Mouse (Mus musculus) right cerebral cortex, postnatal 36 days (tissue): ENCODE data around the gene Akt1s1.

Source experiments
- DNase-seq, 2 experiments: peaks; one replicate each; pipeline ENCODE4 v3.0.0; 2022; ENCODE audit warnings: low spot score in 2 of 2, mixed read lengths in 1 of 2

Gene Akt1s1

GRCm38 (mm10) chr7:44826771-44827170 is 22.0 kb upstream of the Akt1s1 start:
- DNase-seq: no peak

- DNase-seq: no peak
Measured at GRCm38 (mm10) chr7:44828706-44829105, 20.1 kb upstream of the Akt1s1 start.

DNA sequence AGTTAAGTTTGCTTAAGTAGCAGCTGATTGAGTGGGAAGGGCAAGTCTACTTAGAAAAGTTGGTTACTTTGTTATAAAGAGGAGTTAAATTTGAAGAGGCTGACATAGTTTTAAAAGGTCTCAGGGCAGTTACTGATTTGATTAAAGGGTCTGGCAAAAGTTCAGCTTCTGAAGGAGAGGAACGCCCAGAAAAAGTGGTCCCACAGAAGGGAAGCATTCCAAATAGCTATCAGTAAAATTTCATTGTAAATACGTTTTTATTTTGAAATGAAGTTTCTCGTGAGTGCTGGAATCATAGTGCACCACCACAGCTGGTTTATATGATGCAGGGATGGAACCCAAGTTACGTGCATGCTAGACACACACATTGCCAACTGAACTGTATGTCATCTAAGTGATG is 16.0 kb upstream of the Akt1s1 start:
- DNase-seq: no peak

DNA sequence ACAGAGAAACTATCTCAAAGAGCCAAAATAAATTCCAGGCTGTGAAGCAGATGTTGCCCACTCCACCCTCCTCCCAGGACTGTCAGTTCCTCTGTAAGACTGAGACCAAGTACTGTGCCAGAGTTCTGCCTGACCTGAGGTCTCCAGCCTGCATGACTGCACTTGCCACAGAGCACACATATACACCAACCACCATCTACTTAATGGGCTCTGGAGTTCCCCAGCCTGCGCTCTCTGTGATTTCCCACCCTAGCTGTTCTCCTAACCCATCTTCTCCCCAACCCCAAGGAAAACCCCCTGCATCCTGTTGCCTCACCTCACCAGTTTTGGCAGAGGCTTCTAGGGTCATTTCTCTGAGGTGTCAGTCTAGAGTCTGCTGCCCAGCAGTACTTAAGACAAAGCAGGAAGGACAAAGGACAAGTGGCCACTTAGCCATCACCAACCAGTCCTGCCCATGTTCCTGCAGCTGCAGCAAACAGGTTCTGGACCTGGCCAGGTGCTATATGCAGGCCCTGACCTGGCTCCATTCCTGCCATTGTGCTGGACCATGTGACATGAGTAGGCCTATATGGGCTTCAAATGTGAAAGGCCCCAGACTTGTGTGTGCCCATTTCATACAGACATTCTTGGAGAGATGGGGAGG is 13.3 kb upstream of the Akt1s1 start:
- no peak for DNase-seq

- DNase-seq: no peak
Measured at GRCm38 (mm10) chr7:44836016-44836404, 12.8 kb upstream of the Akt1s1 start.

- DNase-seq: no peak
Measured at GRCm38 (mm10) chr7:44836423-44837053, 12.3 kb upstream of the Akt1s1 start.

GRCm38 (mm10) chr7:44838073-44838472 is 10.7 kb upstream of the Akt1s1 start:
- no peak for DNase-seq

GRCm38 (mm10) chr7:44839171-44839490 is 9.7 kb upstream of the Akt1s1 start:
- no peak for DNase-seq

DNA sequence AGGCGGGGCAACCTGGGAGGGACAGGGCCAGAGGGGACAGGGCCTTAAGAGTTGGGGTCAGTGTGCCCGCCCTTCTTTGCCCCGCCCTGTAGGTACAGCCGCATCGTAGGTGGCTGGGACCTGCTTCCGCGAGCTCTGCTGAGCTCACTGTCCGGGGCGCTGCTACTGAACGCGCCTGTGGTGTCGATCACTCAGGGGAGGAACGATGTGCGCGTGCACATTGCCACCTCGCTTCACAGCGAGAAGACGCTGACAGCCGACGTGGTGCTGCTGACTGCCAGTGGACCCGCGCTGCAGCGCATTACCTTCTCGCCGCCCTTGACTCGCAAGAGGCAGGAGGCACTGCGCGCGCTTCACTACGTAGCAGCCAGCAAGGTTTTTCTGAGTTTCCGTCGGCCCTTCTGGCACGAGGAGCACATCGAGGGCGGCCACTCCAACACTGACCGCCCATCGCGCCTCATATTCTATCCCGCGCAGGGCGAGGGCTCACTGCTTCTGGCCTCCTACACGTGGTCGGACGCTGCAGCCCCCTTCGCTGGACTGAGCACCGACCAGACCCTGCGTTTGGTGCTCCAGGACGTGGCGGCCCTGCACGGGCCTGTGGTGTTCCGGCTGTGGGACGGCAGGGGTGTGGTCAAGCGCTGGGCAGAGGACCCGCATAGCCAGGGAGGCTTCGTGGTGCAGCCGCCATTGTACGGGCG is 9.2 kb upstream of the Akt1s1 start:
- DNase-seq: no peak

DNA sequence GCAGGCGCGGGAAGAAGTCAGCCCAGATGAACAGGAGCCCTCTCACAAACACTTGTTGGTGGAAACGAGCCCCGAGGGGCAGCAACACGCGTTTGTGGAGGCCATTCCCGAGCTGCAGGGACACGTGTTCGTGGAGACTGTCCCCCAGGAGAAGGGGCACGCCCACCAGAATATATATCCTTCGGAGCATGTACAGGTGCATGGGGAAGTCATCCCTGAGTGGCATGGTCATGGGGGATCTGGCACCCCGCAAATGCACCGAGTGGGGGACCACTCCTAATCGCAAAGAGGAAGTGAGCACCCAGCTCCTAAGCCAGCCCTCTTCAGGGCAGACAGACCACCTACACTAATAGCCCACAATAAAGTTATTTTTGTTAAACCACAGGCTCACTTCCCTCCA is 8.4 kb upstream of the Akt1s1 start:
- no peak for DNase-seq

- no peak for DNase-seq
Measured at GRCm38 (mm10) chr7:44841825-44842463, 6.8 kb upstream of the Akt1s1 start.

GRCm38 (mm10) chr7:44845006-44845405 is 3.8 kb upstream of the Akt1s1 start:
- DNase-seq: no peak

- DNase-seq: no peak
Measured at GRCm38 (mm10) chr7:44846804-44847203, 2.0 kb upstream of the Akt1s1 start.

- DNase-seq: no peak
Measured at GRCm38 (mm10) chr7:44847772-44848171, 1.0 kb upstream of the Akt1s1 start.

DNA sequence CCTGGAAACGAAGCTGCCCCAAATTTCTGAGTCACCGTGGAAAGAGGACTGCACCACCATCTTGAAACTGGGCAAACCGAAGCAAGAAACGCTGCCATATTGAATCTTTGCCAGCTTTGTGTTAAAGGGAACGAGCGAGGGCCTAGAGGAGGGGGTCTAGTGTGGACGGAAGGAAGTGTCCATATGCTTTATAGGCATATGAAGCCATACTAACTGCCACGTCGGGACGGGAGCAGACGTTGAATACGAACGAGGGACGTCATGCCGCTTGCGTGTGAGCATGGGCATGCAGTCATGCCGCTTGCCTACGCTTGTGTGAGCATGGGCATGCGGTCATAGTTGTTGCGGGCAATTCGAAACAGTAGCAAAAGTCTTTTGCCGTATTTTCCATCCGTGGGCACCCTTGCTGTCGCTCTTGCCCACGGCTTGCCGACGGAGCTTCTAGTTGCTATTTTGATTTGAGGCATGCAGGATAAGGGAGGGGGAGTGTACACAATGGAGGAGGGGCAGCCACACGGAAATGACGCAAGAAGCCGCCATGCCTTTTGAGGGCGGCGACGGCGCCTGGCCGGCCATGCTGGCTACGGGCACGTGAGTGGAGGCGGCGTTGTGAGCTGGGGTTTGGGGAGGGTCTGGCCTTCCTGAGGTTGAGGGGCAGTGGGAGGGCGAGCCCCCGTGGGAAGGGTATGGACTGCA is 773 bp downstream of the Akt1s1 start:
- peak; percentile 90 to 91 for DNase-seq

DNA sequence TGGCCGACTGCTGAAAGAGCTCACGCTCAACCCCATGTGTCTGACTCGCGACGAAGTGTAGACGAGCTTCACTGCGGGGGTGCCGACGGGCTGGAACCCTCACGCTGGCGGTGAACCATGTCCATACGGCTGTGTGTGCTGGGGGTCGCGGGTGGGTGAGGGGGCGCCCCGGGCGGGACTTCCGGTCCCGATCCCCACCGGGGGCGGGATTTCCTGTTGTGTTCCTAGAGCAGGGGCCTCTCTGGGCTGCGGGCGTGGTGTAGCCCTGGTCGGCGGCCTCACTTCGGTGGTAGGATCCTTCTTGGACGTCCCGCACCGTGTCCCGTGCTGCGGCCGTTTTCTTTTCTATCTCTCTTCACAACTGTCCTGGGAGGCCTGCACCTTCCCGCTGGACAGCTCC is 1.4 kb downstream of the Akt1s1 start:
- peak; percentile 70 for DNase-seq

DNA sequence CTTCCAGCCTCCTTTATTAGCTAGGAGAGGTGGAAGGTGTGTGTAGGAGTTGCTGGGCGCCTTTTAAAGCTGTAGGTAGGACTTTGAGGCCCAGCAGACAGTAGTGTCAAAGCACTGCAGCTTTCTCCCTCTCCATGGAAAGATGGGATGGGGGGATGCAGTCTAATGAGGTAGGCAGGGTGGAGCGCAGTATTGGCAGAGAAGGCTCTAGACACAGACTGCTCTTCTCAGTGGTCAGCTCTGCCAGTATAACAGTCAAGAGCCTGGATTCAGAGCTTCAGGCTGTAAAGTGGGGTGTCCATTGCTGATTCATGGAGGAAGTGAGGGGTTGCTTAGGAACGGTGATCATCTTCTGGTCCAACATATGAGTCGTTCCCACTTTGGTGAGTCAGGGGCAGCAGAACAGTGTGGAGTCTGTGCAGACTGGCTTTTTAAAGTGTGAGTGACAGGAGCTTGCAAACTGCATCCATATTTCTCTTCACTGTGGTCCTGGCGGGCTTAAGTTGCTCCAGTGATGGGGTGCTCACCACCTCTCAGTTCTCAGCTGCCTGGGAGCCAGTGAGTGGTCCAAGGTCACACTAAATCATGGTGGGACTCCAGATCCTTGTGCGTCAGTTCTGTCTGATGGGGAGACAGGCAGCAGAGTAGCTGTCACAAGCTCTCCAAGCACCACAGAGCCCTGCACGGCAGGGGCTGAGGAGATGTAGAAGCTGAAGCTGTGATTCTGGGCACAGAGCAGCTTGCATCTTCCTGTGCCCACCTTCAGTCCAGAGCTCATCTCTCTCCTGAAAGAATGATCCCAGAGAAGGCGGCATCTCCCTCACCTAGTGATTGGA is 2.2 kb downstream of the Akt1s1 start:
- DNase-seq: no peak

DNA sequence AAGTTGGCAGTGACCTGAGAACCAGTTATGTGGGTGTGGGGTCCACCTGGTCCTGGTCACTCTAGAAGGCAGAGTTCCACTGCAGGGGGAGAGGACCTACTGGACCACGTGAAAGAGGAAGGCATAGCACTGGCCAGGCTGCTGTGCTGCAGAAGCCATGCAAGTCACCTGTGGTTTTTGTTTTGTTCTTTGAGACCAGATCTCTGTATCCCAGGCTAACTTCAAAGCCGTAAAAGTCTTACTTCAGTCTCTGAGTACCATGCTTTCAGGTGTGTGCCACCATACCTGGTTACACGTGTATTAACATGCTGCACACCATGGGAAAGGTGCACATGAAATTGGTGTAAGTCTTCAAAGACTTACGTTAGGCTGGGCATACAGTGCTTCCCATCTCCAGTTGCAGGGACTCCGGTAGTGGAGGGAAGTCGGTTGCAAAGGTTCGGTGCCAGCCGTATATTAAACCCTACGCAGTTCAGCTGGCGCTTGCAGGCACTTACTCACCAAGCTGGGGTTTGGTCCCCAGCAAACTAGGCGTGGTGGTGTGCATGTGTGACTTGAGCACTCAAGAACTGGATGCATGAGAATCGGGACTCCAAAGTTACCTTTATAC is 2.9 kb downstream of the Akt1s1 start:
- no peak for DNase-seq

DNA sequence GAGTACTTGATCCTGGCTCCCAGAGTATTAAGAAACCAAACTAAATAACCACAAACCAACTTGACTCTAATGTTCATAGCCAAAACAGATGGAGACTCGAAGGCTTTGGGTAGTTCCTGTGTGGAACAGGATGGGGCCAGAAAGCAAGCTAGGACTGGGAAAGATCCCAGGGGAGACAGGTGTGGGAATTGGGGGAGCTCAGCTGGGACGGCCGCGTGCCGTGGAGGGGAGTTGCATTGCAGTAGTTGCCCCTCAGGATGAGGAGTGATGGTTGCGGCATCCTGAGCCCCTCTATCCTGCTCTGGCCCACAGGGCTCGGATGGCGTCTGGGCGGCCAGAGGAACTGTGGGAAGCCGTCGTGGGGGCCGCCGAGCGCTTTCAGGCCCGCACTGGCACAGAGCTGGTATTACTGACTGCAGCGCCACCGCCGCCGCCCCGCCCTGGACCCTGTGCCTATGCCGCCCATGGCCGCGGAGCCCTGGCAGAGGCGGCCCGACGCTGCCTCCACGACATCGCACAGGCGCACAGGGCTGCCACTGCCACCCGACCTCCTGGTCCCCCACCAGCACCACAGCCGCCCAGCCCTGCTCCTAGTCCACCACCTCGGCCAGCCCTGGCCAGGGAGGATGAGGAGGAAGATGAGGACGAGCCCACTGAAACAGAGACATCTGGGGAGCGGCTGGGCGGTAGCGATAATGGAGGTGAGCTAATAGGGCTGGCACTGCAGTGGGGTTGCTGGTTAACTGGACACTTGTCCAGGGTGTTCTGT is 3.7 kb downstream of the Akt1s1 start:
- DNase-seq: no peak

DNA sequence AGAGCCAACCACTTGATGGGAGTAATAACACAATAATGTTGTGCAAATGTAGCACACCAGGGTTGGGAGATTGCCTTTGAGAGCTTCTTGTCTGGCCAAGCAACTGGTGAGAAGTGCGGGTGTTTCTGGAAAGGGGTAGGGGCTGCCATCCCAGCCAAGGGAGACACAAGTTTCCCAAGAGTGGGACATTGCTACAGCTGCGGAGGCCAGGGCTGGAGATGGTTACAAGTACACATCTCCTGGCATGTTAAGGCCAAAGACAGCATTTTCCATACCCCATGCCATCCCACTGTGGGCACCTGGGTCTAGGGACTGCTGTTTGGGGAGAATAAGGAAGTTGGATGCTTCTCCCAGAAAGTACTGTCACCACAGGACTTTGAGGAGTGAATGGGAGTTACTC is 4.3 kb downstream of the Akt1s1 start:
- no peak for DNase-seq
